Mouse (Mus musculus): ENCODE data around the gene Prkca.

DNA sequence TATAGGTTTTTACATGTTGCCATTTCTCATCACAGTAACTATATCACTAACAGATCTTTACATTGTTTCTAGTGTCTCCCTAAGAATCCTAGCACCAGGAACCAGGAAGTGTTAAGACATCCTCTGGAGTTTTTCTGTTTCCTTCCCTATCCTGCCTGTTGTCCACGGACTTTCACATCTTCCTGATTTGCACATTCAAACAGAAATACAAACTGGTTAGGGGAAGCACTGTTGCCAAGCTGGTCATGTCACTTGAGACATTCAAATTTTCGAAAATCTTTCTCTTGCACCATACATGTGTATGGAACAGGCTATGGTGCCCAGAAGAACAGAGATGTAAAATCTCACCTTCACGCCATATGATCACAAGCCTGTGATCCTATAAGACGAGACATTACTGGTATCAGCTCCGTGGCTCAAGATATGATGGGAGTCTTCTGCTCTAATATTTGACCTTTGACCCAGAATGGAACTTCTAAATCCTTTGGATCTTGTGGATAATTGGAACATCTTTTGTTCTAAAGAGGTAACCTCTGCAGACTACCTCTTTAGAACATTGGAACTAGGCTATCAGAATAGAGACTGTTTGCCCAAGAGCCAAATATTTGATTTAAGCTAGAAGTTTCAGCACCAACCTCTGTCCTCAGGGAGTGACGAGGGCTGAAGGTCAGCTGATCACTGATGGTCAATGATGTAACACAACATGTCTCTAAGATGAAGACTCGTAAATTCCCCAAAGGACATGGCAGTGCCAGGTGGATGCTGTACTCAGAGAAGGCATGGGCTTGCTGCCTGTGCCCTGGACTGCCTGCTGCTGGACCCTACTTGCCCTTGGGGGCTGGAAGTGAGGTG lies 91.6 kb downstream of the Prkca start:
- TF ChIP-seq CTCF (IDR thresholded peaks at IDR 0.05; ENCODE audit: low read depth) (no peak), EP300 (IDR thresholded peaks at IDR 0.05; ENCODE audit: low read depth) (no peak)
